Mouse (Mus musculus): ENCODE results near the gene Gm20388.

- TF ChIP-seq GATA1 (IDR thresholded peaks at IDR 0.05; ENCODE audit: low read length): no peak
- no peak for TF ChIP-seq TAL1 (IDR thresholded peaks at IDR 0.05; ENCODE audit: low read length)
These were observed 3765.0 kb downstream of the Gm20388 start for GRCm38 (mm10) chr8:123675611-123676010.

Measured in erythroblast, embryonic 14.5 days (primary cell).